Mouse (Mus musculus): ENCODE data around the gene Tada3. TPM values are rescaled to one million over a fixed set of nuclear protein-coding genes. Genes with fewer than 3 reads are reported as not detected.
A peak's percentile ranks its signal among the peaks of the same experiment; 100 is the strongest.

The Tada3 gene
- polyA plus RNA-seq, 1 experiment from 2014 or later, result 17.8 TPM

GRCm38 (mm10) chr6:113404649-113405448, 27.2 kb upstream of the Tada3 start:
- no peak for ATAC-seq (ENCODE audit: insufficient read depth)
- WGBS (ENCODE audit: insufficient replicate concordance), result 66% methylated on average over 12 of the region's 12 CpGs

GRCm38 (mm10) chr6:113402094-113402493, 24.4 kb upstream of the Tada3 start:
- no peak overlapping the region for H3K27ac ChIP-seq (replicated peaks)
- H3K9me3 ChIP-seq (replicated peaks), result no peaks in the 10 kb centered on the region
- H3K36me3 ChIP-seq (replicated peaks), result no peaks in the 10 kb centered on the region
- no peak overlapping the region for H3K4me3 ChIP-seq (replicated peaks)
- no peak for ATAC-seq (ENCODE audit: insufficient read depth)
- no peak overlapping the region for H3K9ac ChIP-seq
- H3K27me3 ChIP-seq, result no peaks in the 10 kb centered on the region
- 79% methylated on average over 13 of the region's 13 CpGs for WGBS (ENCODE audit: insufficient replicate concordance)
- H3K4me2 ChIP-seq, result no peak overlapping the region
- 0 out of 2 replicates have a peak, but pooled peaks cover 7% of the 10 kb centered on the region for H3K4me1 ChIP-seq (replicated peaks)

More at GRCm38 (mm10) chr6:113404649-113405448, 27.2 kb upstream of the Tada3 start:
- Histone ChIP-seq H3K27ac (replicated peaks) (no peak overlapping the region), H3K27me3 (no peaks in the 10 kb centered on the region), H3K4me1 (replicated peaks) (0 out of 2 replicates have a peak, but pooled peaks cover 7% of the 10 kb centered on the region), H3K9ac (no peak overlapping the region), H3K4me2 (no peak overlapping the region), H3K9me3 (replicated peaks) (no peaks in the 10 kb centered on the region), H3K36me3 (replicated peaks) (no peaks in the 10 kb centered on the region), H3K4me3 (replicated peaks) (no peak overlapping the region)

GRCm38 (mm10) chr6:113396270-113397030, 18.8 kb upstream of the Tada3 start:
- H3K4me2 ChIP-seq, result no peak overlapping the region
- no peak for ATAC-seq (ENCODE audit: insufficient read depth)
- H3K36me3 ChIP-seq (replicated peaks), result peaks cover 11% of the 10 kb centered on the region; the same call in 1 of the 2 replicates
- H3K4me3 ChIP-seq (replicated peaks), result no peak overlapping the region
- peaks cover 20% of the 10 kb centered on the region for H3K27me3 ChIP-seq
- H3K27ac ChIP-seq (replicated peaks), result no peak overlapping the region
- no peaks in the 10 kb centered on the region for H3K9me3 ChIP-seq (replicated peaks)
- H3K4me1 ChIP-seq (replicated peaks), result peaks cover 14% of the 10 kb centered on the region
- 70% methylated on average over 10 of the region's 10 CpGs for WGBS (ENCODE audit: insufficient replicate concordance)
- no peak overlapping the region for H3K9ac ChIP-seq

- 85% methylated on average over 6 of the region's 6 CpGs for WGBS (ENCODE audit: insufficient replicate concordance)
- ATAC-seq (ENCODE audit: insufficient read depth), result no peak
Measured at GRCm38 (mm10) chr6:113395501-113395900, 17.8 kb upstream of the Tada3 start.

GRCm38 (mm10) chr6:113394811-113395210, 17.1 kb upstream of the Tada3 start:
- Histone ChIP-seq H3K4me1 (replicated peaks) (peaks cover 15% of the 10 kb centered on the region), H3K4me3 (replicated peaks) (no peak overlapping the region), H3K36me3 (replicated peaks) (peaks cover 27% of the 10 kb centered on the region), H3K27me3 (peaks cover 22% of the 10 kb centered on the region), H3K27ac (replicated peaks) (no peak overlapping the region), H3K9ac (no peak overlapping the region), H3K9me3 (replicated peaks) (no peaks in the 10 kb centered on the region), H3K4me2 (no peak overlapping the region)
- ATAC-seq (ENCODE audit: insufficient read depth), result no peak
- 82% methylated on average over 11 of the region's 11 CpGs for WGBS (ENCODE audit: insufficient replicate concordance)

More at GRCm38 (mm10) chr6:113395501-113395900, 17.8 kb upstream of the Tada3 start:
- Histone ChIP-seq H3K4me1 (replicated peaks) (peaks cover 15% of the 10 kb centered on the region), H3K36me3 (replicated peaks) (peaks cover 20% of the 10 kb centered on the region), H3K9ac (no peak overlapping the region), H3K9me3 (replicated peaks) (no peaks in the 10 kb centered on the region), H3K27ac (replicated peaks) (no peak overlapping the region), H3K4me2 (no peak overlapping the region), H3K27me3 (peaks cover 22% of the 10 kb centered on the region), H3K4me3 (replicated peaks) (no peak overlapping the region)

- WGBS (ENCODE audit: insufficient replicate concordance), result 67% methylated on average over 6 of the region's 6 CpGs
- Histone ChIP-seq H3K4me3 (replicated peaks) (no peak overlapping the region), H3K36me3 (replicated peaks) (peaks cover 36% of the 10 kb centered on the region), H3K27ac (replicated peaks) (no peak overlapping the region), H3K9ac (no peak overlapping the region), H3K4me1 (replicated peaks) (peaks cover 15% of the 10 kb centered on the region), H3K27me3 (peaks cover 22% of the 10 kb centered on the region), H3K4me2 (no peak overlapping the region), H3K9me3 (replicated peaks) (no peaks in the 10 kb centered on the region)
- no peak for ATAC-seq (ENCODE audit: insufficient read depth)
Measured at GRCm38 (mm10) chr6:113393951-113394350, 16.3 kb upstream of the Tada3 start.

- peak overlapping the region; percentile 68 for H3K4me2 ChIP-seq
- peak; percentile 52; the same call in 1 of the 2 replicates for ATAC-seq (ENCODE audit: insufficient read depth)
- peaks cover 22% of the 10 kb centered on the region for H3K27me3 ChIP-seq
- H3K9ac ChIP-seq, result no peak overlapping the region
- H3K9me3 ChIP-seq (replicated peaks), result no peaks in the 10 kb centered on the region
- WGBS (ENCODE audit: insufficient replicate concordance), result 5% methylated on average over 51 of the region's 51 CpGs
- H3K27ac ChIP-seq (replicated peaks), result no peak overlapping the region
- H3K4me1 ChIP-seq (replicated peaks), result peaks cover 15% of the 10 kb centered on the region
- H3K36me3 ChIP-seq (replicated peaks), result peaks cover 50% of the 10 kb centered on the region
- H3K4me3 ChIP-seq (replicated peaks), result peak overlapping the region; percentile 36
Measured at GRCm38 (mm10) chr6:113392387-113393071, 14.8 kb upstream of the Tada3 start.

GRCm38 (mm10) chr6:113392015-113392386, 14.3 kb upstream of the Tada3 start:
- no peak overlapping the region for H3K27ac ChIP-seq (replicated peaks)
- peaks cover 55% of the 10 kb centered on the region for H3K36me3 ChIP-seq (replicated peaks)
- H3K4me3 ChIP-seq (replicated peaks), result peak overlapping the region; percentile 36
- 14% methylated on average over 10 of the region's 10 CpGs for WGBS (ENCODE audit: insufficient replicate concordance)
- no peaks in the 10 kb centered on the region for H3K9me3 ChIP-seq (replicated peaks)
- peaks cover 15% of the 10 kb centered on the region for H3K4me1 ChIP-seq (replicated peaks)
- H3K9ac ChIP-seq, result no peak overlapping the region
- H3K4me2 ChIP-seq, result peak overlapping the region; percentile 68
- H3K27me3 ChIP-seq, result peaks cover 22% of the 10 kb centered on the region
- no peak for ATAC-seq (ENCODE audit: insufficient read depth)

- Histone ChIP-seq H3K4me3 (replicated peaks) (no peak overlapping the region), H3K27ac (replicated peaks) (no peak overlapping the region), H3K4me1 (replicated peaks) (peaks cover 15% of the 10 kb centered on the region), H3K9ac (no peak overlapping the region), H3K9me3 (replicated peaks) (no peaks in the 10 kb centered on the region), H3K27me3 (peaks cover 22% of the 10 kb centered on the region), H3K36me3 (replicated peaks) (peaks cover 67% of the 10 kb centered on the region), H3K4me2 (no peak overlapping the region)
- no peak for ATAC-seq (ENCODE audit: insufficient read depth)
- WGBS (ENCODE audit: insufficient replicate concordance), result 77% methylated on average over 3 of the region's 3 CpGs
Measured at GRCm38 (mm10) chr6:113390715-113391114, 13.0 kb upstream of the Tada3 start.

GRCm38 (mm10) chr6:113388960-113389359, 11.3 kb upstream of the Tada3 start, which contains the start of gene Ttll3:
Ttll3 (plus strand) TSS chr6:113389260.
- no peak for ATAC-seq (ENCODE audit: insufficient read depth)
- H3K9ac ChIP-seq, result no peak within 1 kb of the TSS
- H3K9me3 ChIP-seq (replicated peaks), result no peaks in the 10 kb centered on the region
- WGBS (ENCODE audit: insufficient replicate concordance), result 77% methylated on average over 8 of the region's 8 CpGs
- no peak within 1 kb of the TSS for H3K27ac ChIP-seq (replicated peaks)
- peaks cover 22% of the 10 kb centered on the region for H3K27me3 ChIP-seq
- no peak within 1 kb of the TSS for H3K4me2 ChIP-seq
- H3K4me3 ChIP-seq (replicated peaks), result no peak within 1 kb of the TSS
- peaks cover 15% of the 10 kb centered on the region for H3K4me1 ChIP-seq (replicated peaks)
- peaks cover 75% of the 10 kb centered on the region for H3K36me3 ChIP-seq (replicated peaks)

GRCm38 (mm10) chr6:113386025-113386424, 8.3 kb upstream of the Tada3 start:
- no peak overlapping the region for H3K27ac ChIP-seq (replicated peaks)
- 69% methylated on average over 3 of the region's 3 CpGs for WGBS (ENCODE audit: insufficient replicate concordance)
- peaks cover 99% of the 10 kb centered on the region for H3K36me3 ChIP-seq (replicated peaks)
- H3K4me2 ChIP-seq, result no peak overlapping the region
- no peaks in the 10 kb centered on the region for H3K9me3 ChIP-seq (replicated peaks)
- ATAC-seq (ENCODE audit: insufficient read depth), result no peak
- H3K4me1 ChIP-seq (replicated peaks), result peaks cover 4% of the 10 kb centered on the region; the same call in 1 of the 2 replicates
- H3K9ac ChIP-seq, result no peak overlapping the region
- H3K4me3 ChIP-seq (replicated peaks), result no peak overlapping the region
- no peaks in the 10 kb centered on the region for H3K27me3 ChIP-seq
